Mouse (Mus musculus): ENCODE data around the gene Gm27029. TPM values are rescaled to one million over a fixed set of nuclear protein-coding genes. Genes with fewer than 3 reads are reported as not detected.

The Gm27029 gene
- polyA plus RNA-seq, 1 experiment from 2014 or later = 17.2 TPM

DNA sequence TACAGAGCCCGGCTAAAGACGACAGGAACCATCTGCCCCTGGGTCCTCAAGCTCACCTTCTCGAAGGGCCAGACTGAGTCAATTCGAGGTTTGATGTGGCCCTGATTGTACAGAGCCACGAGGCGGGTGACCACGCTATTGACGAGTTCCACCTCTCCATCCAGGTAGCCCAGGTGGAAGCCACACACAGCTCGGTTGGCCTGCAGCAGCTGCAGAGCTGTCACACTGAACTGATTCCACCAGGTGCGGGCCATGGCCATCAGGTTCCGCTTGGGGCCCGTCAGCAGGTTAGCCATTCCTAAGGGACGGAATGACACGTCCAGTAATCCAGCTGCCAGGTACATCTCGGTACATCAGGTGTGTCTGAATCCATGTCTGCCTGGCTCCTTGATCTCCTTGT, 35.7 kb upstream of the Gm27029 start:
- Histone ChIP-seq H3K27me3 (ENCODE audit: control insufficient read depth, insufficient read depth, low read length) (no peaks in the 10 kb centered on the region), H3K4me3 (ENCODE audit: low read length) (no peak overlapping the region), H3K36me3 (ENCODE audit: control insufficient read depth, insufficient read depth) (peaks cover 26% of the 10 kb centered on the region), H3K9ac (ENCODE audit: low read length) (no peak overlapping the region), H3K27ac (ENCODE audit: low read length) (no peak overlapping the region), H3K9me3 (replicated peaks; ENCODE audit: control insufficient read depth, low read length) (no peaks in the 10 kb centered on the region), H3K4me2 (ENCODE audit: low read depth, low read length) (no peak overlapping the region), H3K4me1 (ENCODE audit: control insufficient read depth, insufficient read depth, low read length) (peaks cover 15% of the 10 kb centered on the region)
- ATAC-seq (replicated peaks; ENCODE audit: extremely low read depth, insufficient read depth, low FRiP score) = no peak
- WGBS = 83% methylated on average over 15 of the region's 15 CpGs

- ATAC-seq (replicated peaks; ENCODE audit: extremely low read depth, insufficient read depth, low FRiP score) = no peak
- 47% methylated on average over 6 of the region's 6 CpGs for WGBS
- Histone ChIP-seq H3K27ac (ENCODE audit: low read length) (no peak overlapping the region), H3K9me3 (replicated peaks; ENCODE audit: control insufficient read depth, low read length) (no peaks in the 10 kb centered on the region), H3K4me2 (ENCODE audit: low read depth, low read length) (no peak overlapping the region), H3K4me1 (ENCODE audit: control insufficient read depth, insufficient read depth, low read length) (peaks cover 13% of the 10 kb centered on the region), H3K27me3 (ENCODE audit: control insufficient read depth, insufficient read depth, low read length) (no peaks in the 10 kb centered on the region), H3K36me3 (ENCODE audit: control insufficient read depth, insufficient read depth) (peaks cover 26% of the 10 kb centered on the region), H3K9ac (ENCODE audit: low read length) (no peak overlapping the region), H3K4me3 (ENCODE audit: low read length) (no peak overlapping the region)
Observed at GRCm38 (mm10) chr11:101459716-101460115, 35.1 kb upstream of the Gm27029 start.

DNA sequence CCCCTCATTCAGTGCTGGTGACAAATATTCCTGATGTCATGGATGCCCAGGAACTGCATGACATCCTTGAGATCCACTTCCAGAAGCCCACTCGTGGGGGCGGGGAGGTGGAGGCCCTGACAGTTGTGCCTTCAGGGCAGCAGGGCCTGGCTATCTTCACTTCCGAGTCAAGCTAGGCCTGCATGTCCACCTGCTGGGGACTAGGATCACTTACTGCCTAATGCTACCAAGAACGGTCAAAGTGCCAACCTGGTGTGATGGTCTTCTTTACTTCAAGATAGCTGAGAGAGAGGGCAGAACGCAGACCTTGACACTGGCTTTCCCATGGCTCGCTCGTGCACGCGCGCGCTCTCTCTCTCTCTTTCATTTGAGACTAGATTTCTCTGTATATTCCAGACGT, 33.6 kb upstream of the Gm27029 start:
- Histone ChIP-seq H3K36me3 (ENCODE audit: control insufficient read depth, insufficient read depth) (peaks cover 26% of the 10 kb centered on the region), H3K4me3 (ENCODE audit: low read length) (no peak overlapping the region), H3K4me1 (ENCODE audit: control insufficient read depth, insufficient read depth, low read length) (no peaks in the 10 kb centered on the region; the same call in 1 of the 2 replicates), H3K9ac (ENCODE audit: low read length) (no peak overlapping the region), H3K9me3 (replicated peaks; ENCODE audit: control insufficient read depth, low read length) (no peaks in the 10 kb centered on the region), H3K4me2 (ENCODE audit: low read depth, low read length) (no peak overlapping the region), H3K27me3 (ENCODE audit: control insufficient read depth, insufficient read depth, low read length) (no peaks in the 10 kb centered on the region), H3K27ac (ENCODE audit: low read length) (no peak overlapping the region)
- no peak for ATAC-seq (replicated peaks; ENCODE audit: extremely low read depth, insufficient read depth, low FRiP score)
- 83% methylated on average over 12 of the region's 12 CpGs for WGBS

DNA sequence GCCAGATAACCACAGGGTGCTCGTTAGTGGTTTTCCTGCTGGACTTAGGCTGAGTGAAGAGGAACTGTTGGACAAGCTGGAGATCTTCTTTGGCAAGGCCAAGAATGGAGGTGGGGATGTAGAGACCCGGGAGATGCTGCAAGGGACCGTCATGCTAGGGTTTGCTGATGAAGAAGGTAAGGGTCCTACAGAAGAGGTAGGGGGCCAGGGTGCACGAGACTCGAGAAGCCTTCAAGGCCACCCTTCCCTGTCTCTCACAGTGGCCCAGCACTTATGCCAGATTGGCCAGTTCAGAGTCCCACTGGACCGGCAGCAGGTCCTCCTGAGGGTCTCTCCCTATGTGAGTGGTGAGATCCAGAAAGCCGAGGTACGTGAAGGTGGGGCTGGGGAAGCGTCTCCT, 33.0 kb upstream of the Gm27029 start:
- Histone ChIP-seq H3K9me3 (replicated peaks; ENCODE audit: control insufficient read depth, low read length) (no peaks in the 10 kb centered on the region), H3K27ac (ENCODE audit: low read length) (no peak overlapping the region), H3K9ac (ENCODE audit: low read length) (no peak overlapping the region), H3K4me3 (ENCODE audit: low read length) (no peak overlapping the region), H3K36me3 (ENCODE audit: control insufficient read depth, insufficient read depth) (peaks cover 25% of the 10 kb centered on the region), H3K4me2 (ENCODE audit: low read depth, low read length) (no peak overlapping the region), H3K4me1 (ENCODE audit: control insufficient read depth, insufficient read depth, low read length) (no peaks in the 10 kb centered on the region; the same call in 1 of the 2 replicates), H3K27me3 (ENCODE audit: control insufficient read depth, insufficient read depth, low read length) (no peaks in the 10 kb centered on the region)
- WGBS = 93% methylated on average over 9 of the region's 9 CpGs
- no peak for ATAC-seq (replicated peaks; ENCODE audit: extremely low read depth, insufficient read depth, low FRiP score)

- H3K9ac ChIP-seq (ENCODE audit: low read length) = no peak overlapping the region
- no peak overlapping the region for H3K27ac ChIP-seq (ENCODE audit: low read length)
- peaks cover 2% of the 10 kb centered on the region; the same call in 1 of the 2 replicates for H3K4me1 ChIP-seq (ENCODE audit: control insufficient read depth, insufficient read depth, low read length)
- no peaks in the 10 kb centered on the region for H3K27me3 ChIP-seq (ENCODE audit: control insufficient read depth, insufficient read depth, low read length)
- peaks cover 16% of the 10 kb centered on the region for H3K36me3 ChIP-seq (ENCODE audit: control insufficient read depth, insufficient read depth)
- H3K4me3 ChIP-seq (ENCODE audit: low read length) = no peak overlapping the region
- H3K4me2 ChIP-seq (ENCODE audit: low read depth, low read length) = no peak overlapping the region
- H3K9me3 ChIP-seq (replicated peaks; ENCODE audit: control insufficient read depth, low read length) = no peaks in the 10 kb centered on the region
- WGBS = 86% methylated on average over 7 of the region's 7 CpGs
- ATAC-seq (replicated peaks; ENCODE audit: extremely low read depth, insufficient read depth, low FRiP score) = no peak
Observed at GRCm38 (mm10) chr11:101455627-101456026, 31.0 kb upstream of the Gm27029 start.

GRCm38 (mm10) chr11:101454702-101455101, 30.1 kb upstream of the Gm27029 start:
- H3K9me3 ChIP-seq (replicated peaks; ENCODE audit: control insufficient read depth, low read length) = no peaks in the 10 kb centered on the region
- no peak overlapping the region for H3K4me2 ChIP-seq (ENCODE audit: low read depth, low read length)
- WGBS = 71% methylated on average over 6 of the region's 6 CpGs
- peaks cover 2% of the 10 kb centered on the region; the same call in 1 of the 2 replicates for H3K4me1 ChIP-seq (ENCODE audit: control insufficient read depth, insufficient read depth, low read length)
- H3K4me3 ChIP-seq (ENCODE audit: low read length) = no peak overlapping the region
- H3K36me3 ChIP-seq (ENCODE audit: control insufficient read depth, insufficient read depth) = peaks cover 11% of the 10 kb centered on the region; the same call in 1 of the 2 replicates
- no peak overlapping the region for H3K27ac ChIP-seq (ENCODE audit: low read length)
- H3K27me3 ChIP-seq (ENCODE audit: control insufficient read depth, insufficient read depth, low read length) = no peaks in the 10 kb centered on the region
- no peak for ATAC-seq (replicated peaks; ENCODE audit: extremely low read depth, insufficient read depth, low FRiP score)
- no peak overlapping the region for H3K9ac ChIP-seq (ENCODE audit: low read length)

- H3K27ac ChIP-seq (ENCODE audit: low read length) = no peak overlapping the region
- H3K27me3 ChIP-seq (ENCODE audit: control insufficient read depth, insufficient read depth, low read length) = no peaks in the 10 kb centered on the region
- H3K4me3 ChIP-seq (ENCODE audit: low read length) = no peak overlapping the region
- H3K36me3 ChIP-seq (ENCODE audit: control insufficient read depth, insufficient read depth) = peaks cover 7% of the 10 kb centered on the region; the same call in 1 of the 2 replicates
- ATAC-seq (replicated peaks; ENCODE audit: extremely low read depth, insufficient read depth, low FRiP score) = no peak
- WGBS = 52% methylated on average over 10 of the region's 10 CpGs
- H3K4me1 ChIP-seq (ENCODE audit: control insufficient read depth, insufficient read depth, low read length) = peaks cover 4% of the 10 kb centered on the region; the same call in 1 of the 2 replicates
- H3K9ac ChIP-seq (ENCODE audit: low read length) = no peak overlapping the region
- no peak overlapping the region for H3K4me2 ChIP-seq (ENCODE audit: low read depth, low read length)
- H3K9me3 ChIP-seq (replicated peaks; ENCODE audit: control insufficient read depth, low read length) = no peaks in the 10 kb centered on the region
Observed at GRCm38 (mm10) chr11:101452093-101452774, 27.6 kb upstream of the Gm27029 start.

DNA sequence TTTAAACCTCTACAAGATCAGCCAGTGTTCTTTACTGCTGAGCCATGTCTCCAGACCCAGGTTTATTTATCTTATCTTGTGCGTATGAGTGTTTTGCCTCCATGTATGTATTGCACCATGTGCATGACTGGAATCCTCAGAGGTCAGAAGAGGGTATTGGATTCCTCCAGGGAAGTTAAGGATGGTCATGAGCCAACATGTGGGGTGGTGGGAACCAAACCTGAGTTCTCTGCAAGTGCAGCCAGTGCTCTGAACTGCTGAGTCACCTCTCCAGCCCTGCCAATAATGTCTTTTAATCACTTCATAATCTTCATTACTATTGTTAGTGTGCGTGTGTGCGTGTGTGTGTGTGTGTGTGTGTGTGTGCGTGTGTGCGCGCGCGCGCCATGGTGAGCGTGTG, 26.9 kb upstream of the Gm27029 start:
- no peak for ATAC-seq (replicated peaks; ENCODE audit: extremely low read depth, insufficient read depth, low FRiP score)
- Histone ChIP-seq H3K36me3 (ENCODE audit: control insufficient read depth, insufficient read depth) (peaks cover under 1% of the 10 kb centered on the region; the same call in 1 of the 2 replicates), H3K27me3 (ENCODE audit: control insufficient read depth, insufficient read depth, low read length) (no peaks in the 10 kb centered on the region), H3K4me1 (ENCODE audit: control insufficient read depth, insufficient read depth, low read length) (peaks cover 4% of the 10 kb centered on the region; the same call in 1 of the 2 replicates), H3K9ac (ENCODE audit: low read length) (no peak overlapping the region), H3K27ac (ENCODE audit: low read length) (no peak overlapping the region), H3K4me2 (ENCODE audit: low read depth, low read length) (no peak overlapping the region), H3K4me3 (ENCODE audit: low read length) (no peak overlapping the region), H3K9me3 (replicated peaks; ENCODE audit: control insufficient read depth, low read length) (no peaks in the 10 kb centered on the region)
- WGBS = 93% methylated on average over 10 of the region's 10 CpGs

GRCm38 (mm10) chr11:101450394-101450793, 25.8 kb upstream of the Gm27029 start:
- Histone ChIP-seq H3K4me1 (ENCODE audit: control insufficient read depth, insufficient read depth, low read length) (peaks cover 4% of the 10 kb centered on the region; the same call in 1 of the 2 replicates), H3K36me3 (ENCODE audit: control insufficient read depth, insufficient read depth) (0 out of 2 replicates have a peak, but pooled peaks cover 1% of the 10 kb centered on the region), H3K27ac (ENCODE audit: low read length) (no peak overlapping the region), H3K27me3 (ENCODE audit: control insufficient read depth, insufficient read depth, low read length) (no peaks in the 10 kb centered on the region), H3K4me3 (ENCODE audit: low read length) (no peak overlapping the region), H3K9me3 (replicated peaks; ENCODE audit: control insufficient read depth, low read length) (no peaks in the 10 kb centered on the region), H3K4me2 (ENCODE audit: low read depth, low read length) (no peak overlapping the region), H3K9ac (ENCODE audit: low read length) (no peak overlapping the region)
- ATAC-seq (replicated peaks; ENCODE audit: extremely low read depth, insufficient read depth, low FRiP score) = no peak
- 81% methylated on average over 3 of the region's 3 CpGs for WGBS

All from heart, embryonic 16.5 days (tissue).